Mouse (Mus musculus): Measurements from ENCODE around the gene Pla2g2c.

Gene Pla2g2c

GRCm38 (mm10) chr4:138724354-138725126 lies at the start of gene Pla2g2c:
Gene Pla2g2c, plus strand, starts transcription at chr4:138724792.
- DNase-seq (ENCODE audit: extremely low spot score, low spot score), result no peak

- no peak for DNase-seq (ENCODE audit: extremely low spot score, low spot score)
These were observed 48.1 kb upstream of the Pla2g2c start for GRCm38 (mm10) chr4:138676480-138676879.

- no peak for DNase-seq (ENCODE audit: extremely low spot score, low spot score)
These were observed 47.0 kb upstream of the Pla2g2c start for GRCm38 (mm10) chr4:138677579-138677978.

GRCm38 (mm10) chr4:138680124-138680523 lies 44.5 kb upstream of the Pla2g2c start:
- DNase-seq (ENCODE audit: extremely low spot score, low spot score), result no peak

- no peak for DNase-seq (ENCODE audit: extremely low spot score, low spot score)
These were observed 41.8 kb upstream of the Pla2g2c start for GRCm38 (mm10) chr4:138682760-138683159.

GRCm38 (mm10) chr4:138685813-138686212 lies 38.8 kb upstream of the Pla2g2c start:
- DNase-seq (ENCODE audit: extremely low spot score, low spot score), result no peak

- no peak for DNase-seq (ENCODE audit: extremely low spot score, low spot score)
These were observed 35.5 kb upstream of the Pla2g2c start for GRCm38 (mm10) chr4:138689094-138689512.

- DNase-seq (ENCODE audit: extremely low spot score, low spot score), result no peak
These were observed 34.0 kb upstream of the Pla2g2c start for GRCm38 (mm10) chr4:138690561-138690960.

- no peak for DNase-seq (ENCODE audit: extremely low spot score, low spot score)
These were observed 33.0 kb upstream of the Pla2g2c start for GRCm38 (mm10) chr4:138691443-138692181.

- no peak for DNase-seq (ENCODE audit: extremely low spot score, low spot score)
These were observed 31.4 kb upstream of the Pla2g2c start for GRCm38 (mm10) chr4:138693043-138693692.

- DNase-seq (ENCODE audit: extremely low spot score, low spot score), result no peak
These were observed 27.9 kb upstream of the Pla2g2c start for GRCm38 (mm10) chr4:138696720-138697119.

GRCm38 (mm10) chr4:138697166-138697860 lies 27.3 kb upstream of the Pla2g2c start:
- DNase-seq (ENCODE audit: extremely low spot score, low spot score), result no peak

- DNase-seq (ENCODE audit: extremely low spot score, low spot score), result no peak
These were observed 26.3 kb upstream of the Pla2g2c start for GRCm38 (mm10) chr4:138698296-138698695.

GRCm38 (mm10) chr4:138700184-138700982 lies 24.2 kb upstream of the Pla2g2c start:
- peak; percentile 56 for DNase-seq (ENCODE audit: extremely low spot score, low spot score)

- no peak for DNase-seq (ENCODE audit: extremely low spot score, low spot score)
These were observed 23.5 kb upstream of the Pla2g2c start for GRCm38 (mm10) chr4:138701111-138701510.

- no peak for DNase-seq (ENCODE audit: extremely low spot score, low spot score)
These were observed 22.6 kb upstream of the Pla2g2c start for GRCm38 (mm10) chr4:138702031-138702430.

- no peak for DNase-seq (ENCODE audit: extremely low spot score, low spot score)
These were observed 22.1 kb upstream of the Pla2g2c start for GRCm38 (mm10) chr4:138702528-138702927.

GRCm38 (mm10) chr4:138703591-138703990 lies 21.0 kb upstream of the Pla2g2c start:
- no peak for DNase-seq (ENCODE audit: extremely low spot score, low spot score)

- DNase-seq (ENCODE audit: extremely low spot score, low spot score), result no peak
These were observed 20.4 kb upstream of the Pla2g2c start for GRCm38 (mm10) chr4:138704169-138704568.

- DNase-seq (ENCODE audit: extremely low spot score, low spot score), result no peak
These were observed 18.0 kb upstream of the Pla2g2c start for GRCm38 (mm10) chr4:138706620-138707019.

- DNase-seq (ENCODE audit: extremely low spot score, low spot score), result peak; percentile 53
These were observed 16.0 kb upstream of the Pla2g2c start for GRCm38 (mm10) chr4:138708636-138709035.
